Mouse (Mus musculus) liver, embryonic 15.5 days (tissue): ENCODE results near the gene Selenos. TPM values are rescaled to one million over a fixed set of nuclear protein-coding genes. Genes with fewer than 3 reads are reported as not detected.

Experiments used
- ATAC-seq: fragments of 200-750 bp; cut with Nextera tagmentation; 2 replicates; pipeline ENCODE4 v1.8.0; 2017; ENCODE audit warnings: moderate number of reproducible peaks, mild to moderate bottlenecking, moderate library complexity; ENCODE audit not compliant: insufficient read depth
- H3K27ac ChIP-seq: fragments of 300-500 bp; sonication (generic); replicated peaks from 2 replicates; pipeline ENCODE4 v1.5.1; 2015; ENCODE audit warnings: mild to moderate bottlenecking, inconsistent platforms
- H3K27me3 ChIP-seq: fragments of 300-500 bp; sonication (generic); 2 replicates; pipeline ENCODE4 v1.6.1; 2015; ENCODE audit warnings: mild to moderate bottlenecking, inconsistent platforms
- H3K36me3 ChIP-seq: fragments of 300-500 bp; sonication (generic); replicated peaks from 2 replicates; pipeline ENCODE4 v1.6.1; 2015; ENCODE audit warnings: moderate library complexity, mild to moderate bottlenecking, inconsistent platforms
- H3K4me1 ChIP-seq: fragments of 300-500 bp; sonication (generic); replicated peaks from 2 replicates; pipeline ENCODE4 v1.6.1; 2015; ENCODE audit warnings: inconsistent platforms
- H3K4me2 ChIP-seq: fragments of 300-500 bp; sonication (generic); 2 replicates; pipeline ENCODE4 v1.6.1; 2015; ENCODE audit warnings: moderate library complexity, mild to moderate bottlenecking, inconsistent platforms
- H3K4me3 ChIP-seq: fragments of 300-500 bp; sonication (generic); replicated peaks from 2 replicates; pipeline ENCODE4 v1.5.1; 2015; ENCODE audit warnings: mild to moderate bottlenecking, inconsistent platforms
- H3K9ac ChIP-seq: fragments of 300-500 bp; sonication (generic); 2 replicates; pipeline ENCODE4 v1.6.1; 2015; ENCODE audit warnings: moderate library complexity, mild to moderate bottlenecking, inconsistent platforms
- H3K9me3 ChIP-seq: fragments of 300-500 bp; sonication (generic); replicated peaks from 2 replicates; pipeline ENCODE4 v1.6.1; 2016; ENCODE audit warnings: inconsistent platforms
- WGBS: fragments of 180-500 bp; shearing (Covaris S2); methylation state at CpG from one replicate; pipeline ENCODE4 v1.1.7; 2015; ENCODE audit warnings: mixed read lengths; ENCODE audit not compliant: insufficient replicate concordance; 5-methylcytosine and 5-hydroxymethylcytosine counted together
- polyA plus RNA-seq: library from polyadenylated mRNA; unstranded; fragments of >200 nt; fragmentation: Nextera tagmentation; extraction: Ambion mirVana; gene quantifications from 2 replicates; pipeline ENCODE4 v1.2.1, GENCODE M21; 2015

Gene Selenos
- polyA plus RNA-seq, 1 experiment from 2014 or later: 65.4 TPM

- H3K9ac ChIP-seq: no peak overlapping the region
- no peak overlapping the region for H3K4me3 ChIP-seq
- H3K9me3 ChIP-seq: no peaks in the 10 kb centered on the region
- ATAC-seq: no peak
- H3K4me1 ChIP-seq: peaks cover 62% of the 10 kb centered on the region
- H3K27ac ChIP-seq: peak overlapping the region; percentile 43; the same call in 1 of the 2 replicates
- H3K27me3 ChIP-seq: no peaks in the 10 kb centered on the region
- no peak overlapping the region for H3K4me2 ChIP-seq
- H3K36me3 ChIP-seq: peaks cover 16% of the 10 kb centered on the region
- WGBS: 27% methylated on average over 7 of the region's 7 CpGs
Observed at GRCm38 (mm10) chr7:66120702-66121396, 41.4 kb downstream of the Selenos start.

GRCm38 (mm10) chr7:66124551-66124968 is 45.1 kb downstream of the Selenos start:
- no peak for ATAC-seq
- Histone ChIP-seq H3K27me3 (no peaks in the 10 kb centered on the region), H3K27ac (no peak overlapping the region), H3K36me3 (peaks cover 48% of the 10 kb centered on the region), H3K4me1 (peaks cover 34% of the 10 kb centered on the region), H3K4me3 (no peak overlapping the region), H3K9me3 (no peaks in the 10 kb centered on the region), H3K9ac (no peak overlapping the region), H3K4me2 (no peak overlapping the region)
- WGBS: 71% methylated on average over 11 of the region's 11 CpGs

GRCm38 (mm10) chr7:66125368-66125767 is 45.9 kb downstream of the Selenos start:
- H3K27me3 ChIP-seq: no peaks in the 10 kb centered on the region
- H3K9me3 ChIP-seq: no peaks in the 10 kb centered on the region
- peaks cover 53% of the 10 kb centered on the region for H3K36me3 ChIP-seq
- no peak overlapping the region for H3K4me3 ChIP-seq
- peaks cover 26% of the 10 kb centered on the region for H3K4me1 ChIP-seq
- no peak for ATAC-seq
- WGBS: 70% methylated on average over 14 of the region's 14 CpGs
- no peak overlapping the region for H3K4me2 ChIP-seq
- H3K27ac ChIP-seq: no peak overlapping the region
- no peak overlapping the region for H3K9ac ChIP-seq

- ATAC-seq: no peak
- Histone ChIP-seq H3K27ac (no peak overlapping the region), H3K4me1 (peaks cover 22% of the 10 kb centered on the region), H3K4me2 (no peak overlapping the region), H3K27me3 (no peaks in the 10 kb centered on the region), H3K4me3 (no peak overlapping the region), H3K36me3 (peaks cover 68% of the 10 kb centered on the region), H3K9ac (no peak overlapping the region), H3K9me3 (no peaks in the 10 kb centered on the region)
- 82% methylated on average over 4 of the region's 4 CpGs for WGBS
Observed at GRCm38 (mm10) chr7:66127951-66128645, 48.6 kb downstream of the Selenos start.

GRCm38 (mm10) chr7:66128857-66129256 is 49.4 kb downstream of the Selenos start:
- no peak overlapping the region for H3K27ac ChIP-seq
- H3K4me2 ChIP-seq: no peak overlapping the region
- no peak overlapping the region for H3K9ac ChIP-seq
- no peaks in the 10 kb centered on the region for H3K9me3 ChIP-seq
- H3K36me3 ChIP-seq: peaks cover 68% of the 10 kb centered on the region
- no peaks in the 10 kb centered on the region for H3K27me3 ChIP-seq
- WGBS: 39% methylated on average over 3 of the region's 3 CpGs
- peaks cover 23% of the 10 kb centered on the region for H3K4me1 ChIP-seq
- no peak for ATAC-seq
- no peak overlapping the region for H3K4me3 ChIP-seq

- 85% methylated on average over 2 of the region's 2 CpGs for WGBS
- Histone ChIP-seq H3K4me1 (peaks cover 27% of the 10 kb centered on the region), H3K27ac (no peak overlapping the region), H3K9me3 (no peaks in the 10 kb centered on the region), H3K4me3 (no peak overlapping the region), H3K9ac (no peak overlapping the region), H3K27me3 (no peaks in the 10 kb centered on the region), H3K36me3 (peaks cover 57% of the 10 kb centered on the region), H3K4me2 (no peak overlapping the region)
- ATAC-seq: no peak
Observed at GRCm38 (mm10) chr7:66130296-66130695, 50.8 kb downstream of the Selenos start.

- H3K27me3 ChIP-seq: no peaks in the 10 kb centered on the region
- no peak overlapping the region for H3K4me3 ChIP-seq
- H3K4me1 ChIP-seq: peaks cover 43% of the 10 kb centered on the region
- H3K36me3 ChIP-seq: peaks cover 46% of the 10 kb centered on the region
- no peak overlapping the region for H3K9ac ChIP-seq
- H3K9me3 ChIP-seq: no peaks in the 10 kb centered on the region
- 72% methylated on average over 4 of the region's 4 CpGs for WGBS
- no peak overlapping the region for H3K4me2 ChIP-seq
- no peak for ATAC-seq
- H3K27ac ChIP-seq: no peak overlapping the region
Observed at GRCm38 (mm10) chr7:66131776-66132421, 52.5 kb downstream of the Selenos start.

- Histone ChIP-seq H3K4me3 (no peak overlapping the region), H3K9ac (no peak overlapping the region), H3K27me3 (no peaks in the 10 kb centered on the region), H3K36me3 (peaks cover 29% of the 10 kb centered on the region), H3K4me2 (no peak overlapping the region), H3K27ac (no peak overlapping the region), H3K9me3 (no peaks in the 10 kb centered on the region), H3K4me1 (peaks cover 60% of the 10 kb centered on the region)
- ATAC-seq: no peak
- WGBS: 86% methylated on average over 3 of the region's 3 CpGs
Observed at GRCm38 (mm10) chr7:66134154-66134553, 54.7 kb downstream of the Selenos start.

- Histone ChIP-seq H3K9me3 (no peaks in the 10 kb centered on the region), H3K27ac (peak overlapping the region; percentile 55), H3K9ac (no peak overlapping the region), H3K27me3 (no peaks in the 10 kb centered on the region), H3K4me1 (peaks cover 74% of the 10 kb centered on the region), H3K4me2 (no peak overlapping the region), H3K36me3 (peaks cover 29% of the 10 kb centered on the region), H3K4me3 (no peak overlapping the region)
- no peak for ATAC-seq
- 75% methylated on average over 3 of the region's 3 CpGs for WGBS
Observed at GRCm38 (mm10) chr7:66135644-66136043, 56.2 kb downstream of the Selenos start.

- no peak for ATAC-seq
- Histone ChIP-seq H3K9ac (no peak overlapping the region), H3K27me3 (no peaks in the 10 kb centered on the region), H3K27ac (peak overlapping the region; percentile 55; the same call in 1 of the 2 replicates), H3K36me3 (peaks cover 24% of the 10 kb centered on the region), H3K9me3 (no peaks in the 10 kb centered on the region), H3K4me1 (peaks cover 79% of the 10 kb centered on the region), H3K4me3 (no peak overlapping the region), H3K4me2 (no peak overlapping the region)
Observed at GRCm38 (mm10) chr7:66136187-66136586, 56.7 kb downstream of the Selenos start.

- Histone ChIP-seq H3K36me3 (peaks cover 18% of the 10 kb centered on the region; the same call in 1 of the 2 replicates), H3K4me2 (no peak overlapping the region), H3K9ac (no peak overlapping the region), H3K4me1 (peaks cover 72% of the 10 kb centered on the region), H3K4me3 (no peak overlapping the region), H3K27me3 (no peaks in the 10 kb centered on the region), H3K27ac (peak overlapping the region; percentile 38; the same call in 1 of the 2 replicates), H3K9me3 (no peaks in the 10 kb centered on the region)
- 51% methylated on average over 4 of the region's 4 CpGs for WGBS
- ATAC-seq: no peak
Observed at GRCm38 (mm10) chr7:66137309-66137708, 57.9 kb downstream of the Selenos start.
